Mouse (Mus musculus): ENCODE results near the gene Il22ra1. TPM values are rescaled to one million over a fixed set of nuclear protein-coding genes. Genes with fewer than 3 reads are reported as not detected.
A peak's percentile ranks its signal among the peaks of the same experiment; 100 is the strongest.

Il22ra1 gene
- total RNA-seq, 2 experiments from 2014 or later: 0.14 TPM; not detected in 1

DNA sequence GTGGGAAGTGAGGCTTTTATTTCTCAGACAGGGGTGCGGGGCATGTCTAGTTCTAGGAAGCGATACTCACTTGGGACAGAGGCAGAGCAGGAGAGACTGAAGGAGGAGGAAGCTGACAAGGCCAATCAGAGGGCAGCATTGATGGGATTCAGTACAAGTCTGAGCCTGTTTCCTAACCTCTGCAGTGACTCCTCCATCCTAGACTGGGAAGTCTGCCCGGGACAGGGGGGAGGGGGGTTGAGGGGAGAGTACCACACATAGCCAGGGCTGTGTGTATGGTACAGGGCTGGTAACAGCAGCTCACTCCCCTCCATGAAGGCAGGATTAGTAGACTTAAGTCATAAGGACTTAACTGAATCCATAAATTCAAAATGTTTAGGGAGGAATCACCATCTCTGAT lies 52.3 kb downstream of the Il22ra1 start:
- intact Hi-C loops (cut with DNase I): no loop called here
- no peak for TF ChIP-seq CTCF (IDR thresholded peaks at IDR 0.05)
- Histone ChIP-seq H3K27ac (no peak overlapping the region), H3K4me3 (no peak overlapping the region)
- no peak for DNase-seq (ENCODE audit: extremely low spot score in 1 of 2, low spot score in 2 of 2)

DNA sequence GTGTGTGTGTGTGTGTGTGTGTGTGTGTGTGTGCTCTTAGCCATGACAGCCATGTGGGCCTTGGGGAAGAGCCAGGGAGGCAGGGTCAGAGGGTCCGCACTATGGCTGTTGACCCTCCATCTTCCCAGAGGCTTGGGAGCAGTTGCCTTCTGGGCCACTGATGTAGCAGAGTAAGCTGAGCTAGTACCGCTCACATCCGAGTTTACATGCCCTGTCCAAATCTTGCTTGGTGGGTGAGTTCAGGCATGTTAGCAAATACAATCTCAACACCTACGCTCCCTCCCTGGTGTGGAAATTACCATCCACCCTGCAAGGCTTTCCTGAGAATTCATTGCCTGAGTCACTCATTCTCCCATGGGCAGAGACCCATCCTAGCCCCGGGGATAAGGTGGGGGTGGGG lies 53.3 kb downstream of the Il22ra1 start:
- intact Hi-C loops (cut with DNase I): no loop called here
- no peak overlapping the region for H3K27ac ChIP-seq
- DNase-seq (ENCODE audit: extremely low spot score in 1 of 2, low spot score in 2 of 2): no peak
- H3K4me3 ChIP-seq: no peak overlapping the region
- no peak for TF ChIP-seq CTCF (IDR thresholded peaks at IDR 0.05)

DNA sequence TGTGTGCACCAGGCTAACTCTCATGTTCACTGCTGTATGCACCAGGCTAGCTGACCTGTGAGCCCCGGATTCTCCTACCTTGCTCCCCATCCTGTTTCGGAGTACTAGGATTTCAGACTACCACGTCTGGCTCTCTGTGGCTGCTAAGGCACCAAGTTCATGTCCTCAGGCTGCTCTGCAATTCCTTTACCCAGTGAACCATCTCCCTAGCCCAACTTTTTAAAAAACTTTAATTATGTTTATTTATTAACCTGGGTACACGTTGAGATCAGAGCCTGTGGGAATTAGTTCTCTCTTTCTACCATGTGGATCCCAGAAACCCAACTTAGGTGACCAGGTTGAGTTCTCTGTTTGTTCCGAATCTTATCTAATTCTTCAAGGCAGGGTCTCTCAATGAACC lies 58.6 kb downstream of the Il22ra1 start:
- Histone ChIP-seq H3K4me3 (no peak overlapping the region), H3K27ac (no peak overlapping the region)
- no peak for TF ChIP-seq CTCF (IDR thresholded peaks at IDR 0.05)
- intact Hi-C loops (cut with DNase I): no loop called here
- no peak for DNase-seq (ENCODE audit: extremely low spot score in 1 of 2, low spot score in 2 of 2)

DNA sequence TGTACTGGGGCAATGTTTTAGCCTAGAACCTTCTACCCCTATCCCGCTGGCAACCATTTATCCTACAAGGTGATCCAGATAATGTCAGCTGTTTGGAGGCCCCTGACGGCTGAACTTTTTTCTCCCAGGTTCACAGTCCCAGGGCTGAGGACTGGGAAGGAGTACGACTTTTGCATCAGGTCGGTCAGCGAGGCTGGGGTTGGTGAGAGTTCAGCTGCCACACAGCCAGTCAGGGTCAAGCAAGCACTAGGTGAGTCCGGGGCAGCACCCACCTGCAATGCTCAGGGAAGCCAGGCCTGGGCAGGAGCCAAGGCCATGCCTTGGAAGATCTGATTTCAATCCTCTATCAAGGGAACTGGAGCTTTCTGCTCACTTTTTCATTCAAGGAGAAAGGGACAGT lies 59.3 kb downstream of the Il22ra1 start:
- DNase-seq (ENCODE audit: extremely low spot score in 1 of 2, low spot score in 2 of 2): no peak
- no peak overlapping the region for H3K27ac ChIP-seq
- H3K4me3 ChIP-seq: no peak overlapping the region
- intact Hi-C loops (cut with DNase I): no loop called here
- no peak for TF ChIP-seq CTCF (IDR thresholded peaks at IDR 0.05)

DNA sequence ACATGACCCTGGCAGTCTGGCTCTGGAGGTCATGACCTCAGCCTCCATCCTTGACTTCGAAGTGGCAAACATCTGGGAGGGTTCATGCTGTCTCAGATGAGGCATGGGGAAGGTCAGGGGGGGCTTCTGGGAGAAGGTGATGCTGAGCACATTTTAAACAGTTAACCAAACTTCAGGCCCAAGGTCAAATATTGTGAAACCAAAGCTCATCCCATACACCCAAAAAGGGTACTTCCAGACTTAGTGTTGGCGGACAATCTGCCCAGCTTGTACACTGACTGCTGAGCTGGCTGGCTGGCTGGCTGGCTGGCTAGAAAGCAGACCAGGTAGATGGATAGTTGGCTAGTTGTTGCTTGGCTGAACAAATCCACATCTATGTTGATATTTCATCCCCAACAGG lies 61.2 kb downstream of the Il22ra1 start:
- no peak for TF ChIP-seq CTCF (IDR thresholded peaks at IDR 0.05)
- intact Hi-C loops (cut with DNase I): no loop called here
- Histone ChIP-seq H3K4me3 (no peak overlapping the region), H3K27ac (no peak overlapping the region)
- no peak for DNase-seq (ENCODE audit: extremely low spot score in 1 of 2, low spot score in 2 of 2)

DNA sequence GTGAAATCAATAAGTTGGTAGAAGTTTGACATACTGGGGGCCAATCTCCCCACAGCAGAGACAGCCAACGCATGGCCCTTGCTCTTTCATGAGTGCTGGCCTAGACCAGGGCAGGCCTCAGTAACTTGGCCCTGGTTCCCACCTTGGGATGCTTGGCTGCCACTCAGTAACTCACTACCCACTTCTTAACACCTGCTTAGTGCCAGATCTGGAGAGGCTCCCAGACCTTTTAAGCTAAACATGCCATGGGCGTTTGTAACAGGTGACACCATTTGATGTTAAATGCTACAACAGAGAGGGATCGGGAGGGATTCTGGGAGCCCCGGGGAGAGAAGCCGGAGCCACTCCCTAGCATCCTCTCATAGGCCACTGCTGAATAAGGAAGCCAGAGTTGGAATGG lies 64.8 kb downstream of the Il22ra1 start:
- intact Hi-C loops (cut with DNase I): no loop called here
- TF ChIP-seq CTCF (IDR thresholded peaks at IDR 0.05): no peak
- Histone ChIP-seq H3K27ac (no peak overlapping the region), H3K4me3 (no peak overlapping the region)
- no peak for DNase-seq (ENCODE audit: extremely low spot score in 1 of 2, low spot score in 2 of 2)

DNA sequence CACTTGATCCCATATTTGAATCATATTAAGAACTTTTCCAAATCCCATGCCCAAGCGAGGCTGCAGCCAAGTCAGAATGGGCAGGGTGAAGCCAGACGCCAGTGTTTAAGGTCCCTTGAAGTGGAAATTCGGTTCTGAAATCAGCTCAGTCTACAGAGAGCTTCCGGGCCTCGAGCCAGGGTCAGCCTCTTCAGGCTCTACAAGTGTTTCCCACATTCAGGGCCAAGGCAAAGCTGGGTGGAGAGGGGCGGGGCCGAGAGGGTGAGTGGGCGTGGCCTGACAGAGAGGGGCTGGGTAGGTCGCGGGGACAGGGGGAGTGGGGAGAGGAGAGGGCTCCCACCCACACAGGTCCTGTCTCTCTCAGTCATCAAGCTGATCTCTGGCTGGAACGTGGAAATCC lies 70.0 kb downstream of the Il22ra1 start:
- DNase-seq (ENCODE audit: extremely low spot score in 1 of 2, low spot score in 2 of 2): peak in 1 of 2 experiments; percentile 19
- H3K4me3 ChIP-seq: no peak overlapping the region

DNA sequence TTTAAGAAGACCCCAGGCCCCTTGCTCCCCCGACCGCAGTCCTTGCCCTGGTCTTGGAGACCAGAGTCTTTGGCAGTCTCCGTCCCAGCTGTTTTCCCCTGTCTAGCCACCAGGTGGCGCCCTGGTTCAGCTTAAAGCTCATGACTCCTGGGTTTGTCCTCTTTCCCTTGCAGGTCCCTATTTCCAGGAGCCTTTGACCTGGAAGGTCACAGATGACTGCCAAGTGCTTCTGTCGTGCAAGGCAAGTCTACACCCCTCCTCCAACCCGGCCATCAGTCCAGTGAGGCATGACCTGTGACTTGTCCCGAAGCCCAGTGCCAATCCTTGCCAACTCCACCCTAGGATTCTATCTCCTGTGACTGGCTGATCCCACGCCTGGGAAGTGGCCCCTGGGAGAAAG lies 73.6 kb downstream of the Il22ra1 start:
- intact Hi-C loops (cut with DNase I): loop anchor here (1.0 kb wide), 2 partner anchors 76 to 119 kb away; partner anchors contain the start of gene Fuca1
- DNase-seq (ENCODE audit: extremely low spot score in 1 of 2, low spot score in 2 of 2): peak; percentile 81 to 88
- TF ChIP-seq CTCF (IDR thresholded peaks at IDR 0.05): peak; percentile 99
- H3K4me3 ChIP-seq: no peak overlapping the region
- H3K27ac ChIP-seq: no peak overlapping the region

More for the DNA sequence above, 70.0 kb downstream of the Il22ra1 start:
- TF ChIP-seq CTCF (IDR thresholded peaks at IDR 0.05): no peak
- intact Hi-C loops (cut with DNase I): no loop called here
- no peak overlapping the region for H3K27ac ChIP-seq

Other genes with a start within 250 kb of the Il22ra1 start
- gene Stpg1, start 233.4 kb upstream of the Il22ra1 start, total RNA-seq (2021): 1 to 10 TPM in 1 of 2 experiments, under 1 TPM in 1; 0.57 to 1.7 TPM
- gene Nipal3, start 233.1 kb upstream of the Il22ra1 start, total RNA-seq (2021): 10 to 100 TPM; 93.9 to 94.9 TPM
- 1 to 10 TPM in 1 of 2 experiments, under 1 TPM in 1; 0.86 to 1.5 TPM for gene Grhl3, start 154.5 kb upstream of the Il22ra1 start, total RNA-seq (2021)
- under 1 TPM; 0.16 to 0.25 TPM for gene Ifnlr1, start 41.9 kb upstream of the Il22ra1 start, total RNA-seq (2021)
- gene Myom3, start 31.5 kb downstream of the Il22ra1 start, total RNA-seq (2021): 1 to 10 TPM in 1 of 2 experiments, under 1 TPM in 1; 0.96 to 1.4 TPM
- 10 to 100 TPM; 70.8 to 82.2 TPM for gene Srsf10, start 127.6 kb downstream of the Il22ra1 start, total RNA-seq (2021)
- 10 to 100 TPM; 41.1 to 41.7 TPM for gene Pnrc2, start 145.7 kb downstream of the Il22ra1 start, total RNA-seq (2021)
- gene Cnr2, start 167.2 kb downstream of the Il22ra1 start, total RNA-seq (2021): under 1 TPM in 1 of 2 experiments, not detected in 1; 0.11 TPM
- gene Fuca1, start 192.6 kb downstream of the Il22ra1 start, total RNA-seq (2021): 10 to 100 TPM; 34.9 to 37.9 TPM
- gene Hmgcl, start 218.3 kb downstream of the Il22ra1 start, total RNA-seq (2021): 10 to 100 TPM; 33.4 to 34.1 TPM
- gene Gale, start 235.6 kb downstream of the Il22ra1 start, total RNA-seq (2021): 10 to 100 TPM; 22.0 to 22.9 TPM
- 10 to 100 TPM; 92.9 to 96.7 TPM for gene Lypla2, start 244.5 kb downstream of the Il22ra1 start, total RNA-seq (2021)